Mouse (Mus musculus): ENCODE results near the gene Gm2022. TPM values are rescaled to one million over a fixed set of nuclear protein-coding genes. Genes with fewer than 3 reads are reported as not detected.
"Not testable (repeated sequence)": the region's sequence is repeated elsewhere in the genome, so short reads cannot be mapped to it uniquely, and the experiment has no call there.

Gene Gm2022
- not detected for total RNA-seq (2021)
- long read RNA-seq, experiment 1: 0 reads
- long read RNA-seq, experiment 2: 0 reads

DNA sequence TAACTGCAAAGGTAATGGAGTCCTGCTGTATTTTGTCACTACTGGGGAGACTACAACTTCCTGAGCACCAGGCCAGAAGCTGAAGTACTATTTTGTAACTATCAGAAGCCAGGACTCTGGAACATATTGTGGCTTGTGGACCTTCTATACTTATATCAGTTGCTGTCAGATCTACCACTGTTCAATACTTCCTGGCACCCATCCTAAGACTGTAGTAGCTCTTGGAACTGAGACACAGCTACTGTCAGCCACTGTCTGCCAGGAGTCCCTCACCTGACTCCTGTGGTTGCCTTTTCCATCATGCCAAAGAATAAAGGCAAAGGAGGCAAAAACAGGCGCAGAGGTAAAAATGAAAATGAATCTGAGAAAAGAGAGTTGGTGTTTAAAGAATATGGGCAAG is at the start of gene Gm2022:
Gene Gm2022 (plus strand): TSS at position 301 of the 400 bp plus-strand sequence.
- intact Hi-C loops (cut with DNase I): loop anchor here (10.0 kb wide), 1 partner anchor 360 kb away; the partner anchor contains the start of gene Gm8332
- DNase-seq (ENCODE audit: extremely low spot score in 1 of 2, low spot score in 2 of 2); H3K4me3 ChIP-seq; H3K27ac ChIP-seq: not testable (repeated sequence)

DNA sequence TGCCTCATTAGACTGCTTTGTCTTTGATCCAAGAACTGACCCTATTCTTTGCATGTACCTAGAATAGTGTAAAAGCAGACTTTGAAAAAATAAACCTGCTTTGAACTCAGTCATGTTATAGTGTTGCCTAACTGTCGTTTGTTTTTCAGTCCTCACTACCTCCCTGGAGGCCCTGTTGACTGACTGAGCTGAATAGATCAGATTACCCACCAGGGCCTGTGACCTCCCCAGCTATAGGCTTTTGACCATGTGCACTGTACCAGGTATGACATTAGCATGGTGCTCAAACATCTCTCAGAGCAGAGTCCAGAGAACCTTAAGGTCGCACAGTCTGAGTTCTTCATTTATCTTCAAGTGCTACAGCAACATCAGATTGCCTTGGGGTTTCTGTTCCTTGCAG is 44.5 kb upstream of the Gm2022 start:
- DNase-seq (ENCODE audit: extremely low spot score in 1 of 2, low spot score in 2 of 2); intact Hi-C loops (cut with DNase I); H3K27ac ChIP-seq; H3K4me3 ChIP-seq: not testable (repeated sequence)

DNA sequence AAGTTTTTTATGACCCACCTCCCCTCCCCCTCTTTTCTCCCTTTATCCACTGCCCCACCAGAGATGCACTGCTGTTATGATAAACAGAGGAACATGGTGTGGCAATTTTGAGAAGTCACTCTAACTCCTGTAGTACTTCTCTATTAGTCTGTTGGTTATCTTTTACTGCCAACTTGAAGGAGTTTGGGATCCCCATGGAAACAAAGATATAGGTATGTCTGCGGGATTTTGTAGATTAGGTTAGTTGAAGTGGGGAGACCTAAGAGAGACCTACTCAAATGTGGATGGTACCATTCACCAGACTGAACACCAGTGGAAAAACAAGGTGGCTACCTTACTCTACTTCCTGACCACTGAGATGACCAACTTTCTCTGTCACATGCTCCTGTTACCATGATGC is 39.1 kb upstream of the Gm2022 start:
- DNase-seq (ENCODE audit: extremely low spot score in 1 of 2, low spot score in 2 of 2); intact Hi-C loops (cut with DNase I); H3K4me3 ChIP-seq; H3K27ac ChIP-seq: not testable (repeated sequence)

DNA sequence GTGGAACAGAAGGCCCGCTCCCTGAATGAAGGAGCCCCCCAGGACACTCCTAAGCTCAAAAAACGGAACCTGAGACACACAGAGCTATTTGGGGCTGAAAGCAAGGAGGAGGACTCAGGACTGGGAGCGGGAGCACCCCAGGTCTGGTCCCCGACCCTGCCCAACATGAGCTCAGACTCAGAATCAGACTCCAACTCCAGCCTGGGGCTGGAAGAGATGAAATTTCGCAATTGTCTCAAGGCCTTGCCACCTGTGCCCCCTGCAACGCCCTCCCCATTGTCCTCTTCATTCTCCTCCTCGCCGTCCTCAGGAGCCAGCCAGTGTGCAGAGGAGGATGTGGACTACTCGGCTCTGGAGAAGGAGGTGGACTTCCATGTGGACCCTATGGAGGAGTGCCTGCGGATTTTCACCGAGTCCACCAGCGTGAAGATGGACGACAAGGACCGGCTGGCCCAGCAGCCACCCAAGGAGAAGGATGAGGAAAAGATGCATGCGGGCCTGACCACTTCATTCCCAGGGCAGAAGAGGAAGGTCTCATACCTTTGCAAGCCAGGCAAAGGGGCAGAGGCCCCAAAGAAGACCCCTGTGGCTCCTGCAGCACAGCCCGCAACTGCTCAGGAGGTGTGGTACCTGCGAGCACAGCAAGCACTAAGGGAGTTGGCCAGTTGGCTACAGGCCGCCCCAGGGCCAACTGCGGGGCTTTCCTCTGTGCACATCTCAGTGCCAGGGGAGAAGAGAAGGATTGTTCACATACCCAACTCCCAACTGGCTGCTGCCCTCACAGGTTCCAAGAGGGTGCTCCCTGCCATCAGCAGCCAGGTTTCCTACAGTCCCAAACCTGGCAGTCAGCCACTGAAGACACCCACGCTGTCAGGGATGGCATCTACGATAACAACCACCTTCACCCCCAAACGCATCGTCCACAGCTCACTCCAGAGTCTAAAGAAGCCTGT is 33.2 kb upstream of the Gm2022 start:
- H3K4me3 ChIP-seq; intact Hi-C loops (cut with DNase I); H3K27ac ChIP-seq: not testable (repeated sequence)
- DNase-seq (ENCODE audit: extremely low spot score in 1 of 2, low spot score in 2 of 2): peak in 1 of 2 experiments; percentile 7

DNA sequence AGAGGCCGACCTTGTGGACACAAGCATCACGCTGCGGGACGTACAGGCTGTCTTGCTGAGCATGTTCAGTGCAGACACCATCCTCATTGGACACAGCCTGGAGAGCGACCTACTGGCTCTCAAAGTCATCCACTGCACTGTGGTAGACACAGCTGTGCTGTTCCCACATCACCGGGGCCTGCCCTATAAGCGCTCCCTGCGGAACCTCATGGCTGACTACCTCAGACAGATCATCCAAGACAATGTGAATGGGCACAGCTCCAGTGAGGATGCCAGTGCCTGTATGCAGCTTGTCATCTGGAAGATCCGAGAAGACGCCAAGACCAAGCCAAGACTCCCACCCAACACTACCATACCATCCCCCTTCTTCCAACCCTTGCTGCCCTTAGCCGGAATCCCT is 31.5 kb upstream of the Gm2022 start:
- intact Hi-C loops (cut with DNase I); DNase-seq (ENCODE audit: extremely low spot score in 1 of 2, low spot score in 2 of 2); H3K27ac ChIP-seq; H3K4me3 ChIP-seq: not testable (repeated sequence)

DNA sequence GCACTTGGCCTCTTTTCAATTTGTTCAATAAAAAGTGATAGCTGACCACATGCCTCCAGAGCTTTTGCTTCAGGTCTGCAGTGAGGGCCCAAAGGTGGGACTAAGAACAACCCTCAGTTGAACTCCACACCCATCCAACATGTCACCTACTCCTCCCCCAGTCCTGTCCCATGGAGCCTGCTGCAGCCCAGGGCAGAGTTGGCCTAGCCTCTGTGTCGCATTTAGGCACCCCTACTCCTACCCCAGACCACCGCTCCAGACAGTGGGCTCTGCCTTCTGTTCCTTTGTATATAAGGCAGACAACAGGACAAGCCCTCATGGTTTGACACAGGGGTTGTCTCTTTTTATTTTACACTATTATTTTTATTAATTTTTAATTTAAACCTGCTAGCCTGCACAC is 31.1 kb upstream of the Gm2022 start:
- H3K4me3 ChIP-seq; intact Hi-C loops (cut with DNase I); H3K27ac ChIP-seq; DNase-seq (ENCODE audit: extremely low spot score in 1 of 2, low spot score in 2 of 2): not testable (repeated sequence)

DNA sequence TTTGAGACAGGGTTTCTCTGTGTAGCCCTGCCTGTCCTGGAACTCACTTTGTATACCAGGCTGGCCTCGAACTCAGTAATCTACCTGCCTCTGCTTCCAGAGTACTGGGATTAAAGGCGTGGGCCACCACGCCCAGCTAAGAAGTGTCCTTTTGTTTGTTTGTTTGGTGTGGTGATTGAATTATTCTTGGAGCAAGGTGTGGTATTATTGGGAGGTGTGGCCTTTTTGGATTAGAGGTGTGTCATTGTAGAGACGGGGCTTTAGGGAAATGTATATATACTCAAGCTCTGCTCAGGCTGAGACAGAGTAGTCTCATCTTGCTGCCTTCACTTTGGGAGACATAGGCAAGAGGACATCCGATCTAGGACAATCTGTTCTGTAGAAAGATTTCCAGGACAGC is 21.4 kb upstream of the Gm2022 start, which contains the start of gene Gm2016:
Gene Gm2016 (plus strand): TSS at position 301 of the 400 bp plus-strand sequence.
- H3K27ac ChIP-seq; DNase-seq (ENCODE audit: extremely low spot score in 1 of 2, low spot score in 2 of 2); intact Hi-C loops (cut with DNase I); H3K4me3 ChIP-seq: not testable (repeated sequence)

DNA sequence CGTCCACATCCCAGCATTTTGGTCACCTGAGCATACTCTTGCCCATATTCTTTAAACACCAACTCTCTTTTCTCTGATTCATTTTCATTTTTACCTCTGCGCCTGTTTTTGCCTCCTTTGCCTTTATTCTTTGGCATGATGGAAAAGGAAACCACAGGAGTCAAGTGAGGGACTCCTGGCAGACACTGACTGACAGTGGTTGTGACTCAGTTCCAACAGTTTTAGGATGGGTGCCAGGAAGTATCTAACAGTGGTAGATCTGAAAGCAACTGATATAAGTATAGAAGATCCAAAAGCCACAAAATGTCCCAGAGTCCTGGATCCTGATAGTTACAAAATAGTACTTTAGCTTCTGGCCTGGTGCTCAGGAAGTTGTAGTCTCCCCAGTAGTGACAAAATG is 24.6 kb downstream of the Gm2022 start, which contains the start of gene Gm2035:
Gene Gm2035 (minus strand): TSS at position 137 of the 400 bp plus-strand sequence.
- DNase-seq (ENCODE audit: extremely low spot score in 1 of 2, low spot score in 2 of 2); intact Hi-C loops (cut with DNase I); H3K4me3 ChIP-seq; H3K27ac ChIP-seq: not testable (repeated sequence)

Other genes starting within 250 kb of the Gm2022 start
- gene Gm21319, start 119.6 kb upstream of the Gm2022 start, total RNA-seq (2021): not detected
- not detected for gene Gm21936, start 99.9 kb upstream of the Gm2022 start, total RNA-seq (2021)
- gene BB287469, start 78.8 kb upstream of the Gm2022 start, total RNA-seq (2021): not detected
- gene Gm2001, start 53.0 kb upstream of the Gm2022 start, total RNA-seq (2021): not detected
- gene Gm2016, start 21.3 kb upstream of the Gm2022 start, total RNA-seq (2021): not detected
- not detected for gene Gm2035, start 24.5 kb downstream of the Gm2022 start, total RNA-seq (2021)
- not detected for gene Gm2042, start 58.7 kb downstream of the Gm2022 start, total RNA-seq (2021)
- not detected for gene Gm2075, start 116.5 kb downstream of the Gm2022 start, total RNA-seq (2021)
- not detected for gene Gm6803, start 123.4 kb downstream of the Gm2022 start, total RNA-seq (2021)
- not detected for gene Gm2056, start 131.6 kb downstream of the Gm2022 start, total RNA-seq (2021)
- gene Gm16368, start 188.3 kb downstream of the Gm2022 start, total RNA-seq (2021): not detected